Mouse (Mus musculus): ENCODE results near the gene Ttll1. TPM values are rescaled to one million over a fixed set of nuclear protein-coding genes. Genes with fewer than 3 reads are reported as not detected.

Gene Ttll1
- polyA plus RNA-seq, 1 experiment = not detected

- WGBS = 66% methylated on average over 3 of the region's 3 CpGs
- no peak overlapping the region for H3K27ac ChIP-seq (ENCODE audit: insufficient read depth, low read depth, low read length)
- H3K4me1 ChIP-seq (ENCODE audit: control insufficient read depth, insufficient read depth, low read length) = peaks cover 29% of the 10 kb centered on the region
- H3K4me3 ChIP-seq (ENCODE audit: insufficient read depth, low read depth, low read length) = no peak overlapping the region
- no peak for TF ChIP-seq CTCF (IDR thresholded peaks at IDR 0.05; ENCODE audit: insufficient read depth, low read depth, low read length)
- TF ChIP-seq POLR2A (IDR thresholded peaks at IDR 0.05; ENCODE audit: insufficient read depth, low read depth, low read length) = no peak
Measured at GRCm38 (mm10) chr15:83455034-83455433, 55.7 kb downstream of the Ttll1 start.

- peak overlapping the region; percentile 94 for H3K27ac ChIP-seq (ENCODE audit: insufficient read depth, low read depth, low read length)
- no peak overlapping the region for H3K4me3 ChIP-seq (ENCODE audit: insufficient read depth, low read depth, low read length)
- WGBS = 41% methylated on average over 7 of the region's 7 CpGs
- peaks cover 31% of the 10 kb centered on the region for H3K4me1 ChIP-seq (ENCODE audit: control insufficient read depth, insufficient read depth, low read length)
- TF ChIP-seq POLR2A (IDR thresholded peaks at IDR 0.05; ENCODE audit: insufficient read depth, low read depth, low read length) (no peak), CTCF (IDR thresholded peaks at IDR 0.05; ENCODE audit: insufficient read depth, low read depth, low read length) (no peak)
Measured at GRCm38 (mm10) chr15:83454419-83454818, 56.3 kb downstream of the Ttll1 start.

- H3K4me3 ChIP-seq (ENCODE audit: insufficient read depth, low read depth, low read length) = no peak overlapping the region
- no peak for TF ChIP-seq CTCF (IDR thresholded peaks at IDR 0.05; ENCODE audit: insufficient read depth, low read depth, low read length)
- no peak for TF ChIP-seq POLR2A (IDR thresholded peaks at IDR 0.05; ENCODE audit: insufficient read depth, low read depth, low read length)
- peaks cover 31% of the 10 kb centered on the region for H3K4me1 ChIP-seq (ENCODE audit: control insufficient read depth, insufficient read depth, low read length)
- WGBS = 65% methylated on average over 3 of the region's 3 CpGs
- peak overlapping the region; percentile 94 for H3K27ac ChIP-seq (ENCODE audit: insufficient read depth, low read depth, low read length)
Measured at GRCm38 (mm10) chr15:83453879-83454278, 56.8 kb downstream of the Ttll1 start.

GRCm38 (mm10) chr15:83452219-83452760 lies 58.4 kb downstream of the Ttll1 start:
- peaks cover 41% of the 10 kb centered on the region for H3K4me1 ChIP-seq (ENCODE audit: control insufficient read depth, insufficient read depth, low read length)
- peak overlapping the region; percentile 95 for H3K27ac ChIP-seq (ENCODE audit: insufficient read depth, low read depth, low read length)
- TF ChIP-seq CTCF (IDR thresholded peaks at IDR 0.05; ENCODE audit: insufficient read depth, low read depth, low read length) = no peak
- no peak for TF ChIP-seq POLR2A (IDR thresholded peaks at IDR 0.05; ENCODE audit: insufficient read depth, low read depth, low read length)
- H3K4me3 ChIP-seq (ENCODE audit: insufficient read depth, low read depth, low read length) = no peak overlapping the region
- WGBS = 77% methylated on average over 7 of the region's 7 CpGs

GRCm38 (mm10) chr15:83451621-83452210 lies 59.0 kb downstream of the Ttll1 start:
- Histone ChIP-seq H3K4me3 (ENCODE audit: insufficient read depth, low read depth, low read length) (no peak overlapping the region), H3K27ac (ENCODE audit: insufficient read depth, low read depth, low read length) (peak overlapping the region; percentile 95), H3K4me1 (ENCODE audit: control insufficient read depth, insufficient read depth, low read length) (peaks cover 41% of the 10 kb centered on the region)
- no peak for TF ChIP-seq POLR2A (IDR thresholded peaks at IDR 0.05; ENCODE audit: insufficient read depth, low read depth, low read length)
- TF ChIP-seq CTCF (IDR thresholded peaks at IDR 0.05; ENCODE audit: insufficient read depth, low read depth, low read length) = no peak
- WGBS = 9% methylated on average over 7 of the region's 7 CpGs

- Histone ChIP-seq H3K27ac (ENCODE audit: insufficient read depth, low read depth, low read length) (peak overlapping the region; percentile 95), H3K4me3 (ENCODE audit: insufficient read depth, low read depth, low read length) (no peak overlapping the region), H3K4me1 (ENCODE audit: control insufficient read depth, insufficient read depth, low read length) (peaks cover 43% of the 10 kb centered on the region)
- TF ChIP-seq CTCF (IDR thresholded peaks at IDR 0.05; ENCODE audit: insufficient read depth, low read depth, low read length) (no peak), POLR2A (IDR thresholded peaks at IDR 0.05; ENCODE audit: insufficient read depth, low read depth, low read length) (no peak)
- 91% methylated on average over 2 of the region's 2 CpGs for WGBS
Measured at GRCm38 (mm10) chr15:83450007-83450406, 60.7 kb downstream of the Ttll1 start.

GRCm38 (mm10) chr15:83448646-83449045 lies 62.0 kb downstream of the Ttll1 start:
- Histone ChIP-seq H3K27ac (ENCODE audit: insufficient read depth, low read depth, low read length) (peak overlapping the region; percentile 80), H3K4me1 (ENCODE audit: control insufficient read depth, insufficient read depth, low read length) (peaks cover 42% of the 10 kb centered on the region), H3K4me3 (ENCODE audit: insufficient read depth, low read depth, low read length) (no peak overlapping the region)
- TF ChIP-seq CTCF (IDR thresholded peaks at IDR 0.05; ENCODE audit: insufficient read depth, low read depth, low read length) (no peak), POLR2A (IDR thresholded peaks at IDR 0.05; ENCODE audit: insufficient read depth, low read depth, low read length) (no peak)
- 59% methylated on average over 5 of the region's 5 CpGs for WGBS

- H3K4me1 ChIP-seq (ENCODE audit: control insufficient read depth, insufficient read depth, low read length) = peaks cover 41% of the 10 kb centered on the region
- no peak for TF ChIP-seq CTCF (IDR thresholded peaks at IDR 0.05; ENCODE audit: insufficient read depth, low read depth, low read length)
- TF ChIP-seq POLR2A (IDR thresholded peaks at IDR 0.05; ENCODE audit: insufficient read depth, low read depth, low read length) = no peak
- H3K4me3 ChIP-seq (ENCODE audit: insufficient read depth, low read depth, low read length) = peak overlapping the region; percentile 39
- peak overlapping the region; percentile 80 for H3K27ac ChIP-seq (ENCODE audit: insufficient read depth, low read depth, low read length)
- WGBS = 43% methylated on average over 10 of the region's 10 CpGs
Measured at GRCm38 (mm10) chr15:83447791-83448544, 62.7 kb downstream of the Ttll1 start.

GRCm38 (mm10) chr15:83445908-83446307 lies 64.8 kb downstream of the Ttll1 start:
- H3K4me1 ChIP-seq (ENCODE audit: control insufficient read depth, insufficient read depth, low read length) = peaks cover 32% of the 10 kb centered on the region
- WGBS = 57% methylated on average over 2 of the region's 2 CpGs
- peak overlapping the region; percentile 88 for H3K27ac ChIP-seq (ENCODE audit: insufficient read depth, low read depth, low read length)
- TF ChIP-seq CTCF (IDR thresholded peaks at IDR 0.05; ENCODE audit: insufficient read depth, low read depth, low read length) (no peak), POLR2A (IDR thresholded peaks at IDR 0.05; ENCODE audit: insufficient read depth, low read depth, low read length) (no peak)
- peak overlapping the region; percentile 31 for H3K4me3 ChIP-seq (ENCODE audit: insufficient read depth, low read depth, low read length)

All from olfactory bulb, adult 2 months (tissue).